Mouse (Mus musculus) myocyte (in vitro differentiated cells): ENCODE measurements around the gene Vegfb.

Experiments used
- MYOD1 ChIP-seq, 3 experiments: IDR thresholded peaks; one replicate each; pipeline ENCODE4 v1.6.1; 2011; ENCODE audit warnings: control low read depth in 2 of 3, low read depth in 2 of 3, mild to moderate bottlenecking in 2 of 3, moderate library complexity in 1 of 3; ENCODE audit not compliant: insufficient read length in 2 of 3, control insufficient read depth in 1 of 3
- MYOG ChIP-seq, 3 experiments: IDR thresholded peaks; one replicate each; pipeline ENCODE4 v1.6.1; 2011; ENCODE audit warnings: control low read depth in 2 of 3, low read depth in 2 of 3, mild to moderate bottlenecking in 2 of 3; ENCODE audit not compliant: insufficient read length in 2 of 3, control insufficient read depth in 1 of 3, insufficient read depth in 1 of 3
- POLR2A ChIP-seq: IDR thresholded peaks from one replicate; pipeline ENCODE4 v1.6.1; 2011; ENCODE audit warnings: low read depth, mild to moderate bottlenecking, control low read depth, moderate library complexity; ENCODE audit not compliant: insufficient read length
- REST ChIP-seq: IDR thresholded peaks from one replicate; pipeline ENCODE4 v1.6.1; 2011; ENCODE audit warnings: mild to moderate bottlenecking, control low read depth, moderate library complexity; ENCODE audit not compliant: insufficient read depth, insufficient read length
- SRF ChIP-seq: IDR thresholded peaks from one replicate; pipeline ENCODE4 v1.6.1; 2011; ENCODE audit warnings: low read depth; ENCODE audit not compliant: control insufficient read depth, insufficient read length
- TCF12 ChIP-seq: IDR thresholded peaks from one replicate; pipeline ENCODE4 v1.6.1; 2011; ENCODE audit warnings: mild to moderate bottlenecking, control low read depth; ENCODE audit not compliant: poor library complexity, insufficient read depth, severe bottlenecking

DNA sequence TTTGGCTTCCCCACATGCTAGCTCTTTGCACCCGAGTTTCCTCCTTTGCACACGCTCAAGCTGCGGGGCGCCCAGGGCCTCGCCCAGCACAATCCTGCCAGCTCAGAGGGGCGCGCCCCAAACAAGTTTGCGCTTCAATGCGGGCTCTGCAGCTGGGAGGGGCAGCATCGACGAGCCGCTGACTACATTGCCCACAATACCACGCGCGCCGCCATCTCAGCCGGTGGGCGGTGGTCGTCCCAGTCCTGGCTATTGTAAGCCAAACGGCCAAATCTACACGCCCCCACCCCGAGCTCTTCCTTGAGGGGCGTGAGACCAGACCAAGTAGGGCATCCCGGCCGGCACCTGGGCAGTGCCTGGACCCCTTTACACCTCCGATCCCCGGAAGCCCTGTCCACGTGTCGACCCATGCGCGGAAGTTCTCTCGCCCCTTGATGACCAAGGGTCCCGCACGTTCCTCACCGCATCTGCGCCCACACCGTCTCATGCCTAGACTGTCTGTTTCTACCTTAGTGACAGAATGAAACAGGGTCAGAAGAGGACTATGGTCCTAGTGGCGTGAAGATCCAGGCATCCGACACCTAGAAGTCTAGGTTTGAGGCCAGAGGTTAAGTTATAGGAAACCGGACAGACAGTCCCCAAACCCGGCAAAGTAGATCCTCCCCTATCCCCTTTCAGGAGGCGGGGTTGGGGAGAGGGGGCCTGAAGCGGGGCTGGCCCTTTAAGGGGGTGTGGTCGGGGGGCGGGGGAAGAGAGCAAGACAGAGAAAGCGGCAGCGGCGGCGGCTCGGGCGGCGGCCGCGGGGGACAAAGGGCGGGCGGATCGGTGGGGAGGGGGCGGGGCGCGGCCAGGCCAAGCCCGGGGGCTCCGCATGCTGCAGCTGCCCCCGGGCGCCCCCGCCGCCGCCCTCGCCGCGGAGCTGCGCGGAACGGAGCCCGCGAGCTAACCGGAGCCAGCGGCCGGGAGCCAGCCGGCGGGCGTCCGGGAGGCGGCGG is 12.9 kb downstream of the Vegfb start, which contains the start of gene Ppp1r14b:
- TF ChIP-seq POLR2A (peak; percentile 43), REST (no peak), MYOG (IDR thresholded peaks at IDR 0.05; ENCODE audit: control insufficient read depth in 1 of 3, insufficient read depth in 1 of 3, insufficient read length in 2 of 3, low read depth in 2 of 3) (peak in 1 of 3 experiments; percentile 30), MYOD1 (IDR thresholded peaks at IDR 0.05; ENCODE audit: control insufficient read depth in 1 of 3, insufficient read length in 2 of 3, low read depth in 2 of 3) (no peak), TCF12 (no peak), SRF (no peak)
